Mouse (Mus musculus) bone marrow macrophage, adult 2 months (primary cell): ENCODE results near the gene Frmd4b.

Experiments used
- CTCF ChIP-seq: IDR thresholded peaks from 2 replicates; pipeline ENCODE4 v1.5.1; 2012; ENCODE audit warnings: low read depth, mild to moderate bottlenecking, low read length, moderate library complexity
- POLR2A ChIP-seq: IDR thresholded peaks from 2 replicates; pipeline ENCODE4 v1.6.1; 2012; ENCODE audit warnings: mild to moderate bottlenecking, low read depth, low read length, borderline replicate concordance

DNA sequence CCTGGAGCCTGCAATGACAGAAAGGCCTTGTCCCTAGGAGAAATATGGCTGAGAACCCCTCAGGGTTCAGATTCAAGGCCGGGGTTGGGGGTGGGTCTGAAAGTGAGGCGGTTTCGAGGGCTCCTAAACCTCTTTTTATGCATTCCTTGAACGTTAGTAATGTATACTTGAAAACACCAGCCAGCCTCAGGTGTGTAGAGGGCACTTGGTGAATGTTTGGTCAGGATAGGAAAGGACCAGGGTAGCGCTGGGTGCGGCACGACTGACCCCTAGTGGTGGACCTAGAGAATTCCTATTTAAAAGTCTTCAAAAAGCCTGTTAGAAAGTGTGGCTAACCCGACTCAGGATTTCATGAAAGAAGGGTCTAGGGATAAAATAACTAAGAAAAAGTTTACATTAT is 91.2 kb downstream of the Frmd4b start:
- TF ChIP-seq CTCF (peak; percentile 95), POLR2A (no peak)
